Mouse (Mus musculus): ENCODE data around the gene Rnf113a2.

DNA sequence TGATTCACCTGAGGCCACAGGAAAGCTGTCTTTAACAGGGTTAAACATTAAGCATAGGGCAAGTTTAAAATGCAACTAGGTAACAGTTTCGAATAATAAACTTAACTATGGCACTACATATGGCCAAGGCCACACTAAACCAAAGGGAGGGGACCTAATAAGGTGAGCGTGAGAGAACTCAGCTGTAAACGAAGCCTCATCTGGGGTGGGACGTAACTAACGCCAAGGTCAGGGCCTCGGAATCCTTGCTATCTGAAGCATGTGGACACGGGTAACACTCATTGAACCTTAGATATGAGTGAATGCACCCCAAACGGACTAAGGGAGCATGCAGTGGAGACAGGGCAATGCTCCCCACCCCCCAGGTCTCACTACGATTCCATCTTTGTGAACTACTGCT is 14.1 kb upstream of the Rnf113a2 start:
- TF ChIP-seq POLR2A (IDR thresholded peaks at IDR 0.05; ENCODE audit: insufficient read depth, low read depth, low read length) (no peak), CTCF (IDR thresholded peaks at IDR 0.05) (no peak), EP300 (IDR thresholded peaks at IDR 0.05; ENCODE audit: insufficient read depth, low read depth, low read length) (no peak)

Data from heart, adult 2 months (tissue).